Mouse (Mus musculus) left cerebral cortex, postnatal 4 days (tissue): Measurements from ENCODE around the gene Pum1. TPM values are rescaled to one million over a fixed set of nuclear protein-coding genes. Genes with fewer than 3 reads are reported as not detected.

ENCODE experiments used
- DNase-seq: peaks from one replicate; pipeline ENCODE4 v3.0.0-alpha.2; 2022
- intact Hi-C: fragments of 180-260 bp; cut with DNase I; formaldehyde crosslinking; loops from one replicate; pipeline ENCODE4 v1.15.1; 2025
- total RNA-seq, 2 experiments: library from RNA; stranded (reverse); gene quantifications; 2 replicates each; pipeline ENCODE4 v1.2.3; 2021

The Pum1 gene
- total RNA-seq, 2 experiments from 2014 or later = 137 to 139 TPM

DNA sequence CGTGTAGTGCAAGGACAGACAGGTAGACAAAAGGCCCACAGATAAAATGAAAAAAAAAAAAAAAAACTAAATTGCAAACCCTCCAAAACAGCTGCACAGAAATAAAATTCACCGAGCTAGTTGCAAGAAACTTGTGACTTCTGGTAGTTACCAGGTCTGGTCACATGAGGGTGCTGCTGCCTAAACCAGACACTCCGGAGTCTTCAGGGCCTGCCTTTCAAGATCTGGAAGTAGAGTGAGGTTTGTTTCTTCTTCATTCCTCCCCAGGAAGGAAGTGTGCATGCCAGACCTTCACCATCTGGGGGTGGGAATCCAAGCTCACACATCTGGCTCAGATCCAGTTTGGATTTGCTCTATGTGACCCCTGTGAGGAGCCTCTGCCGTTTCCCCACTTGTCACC is 121.6 kb downstream of the Pum1 start:
- DNase-seq = peak; percentile 71
- intact Hi-C loops = loop anchor here (2.0 to 5.0 kb wide), 2 partner anchors 108 to 163 kb away; no protein-coding TSS in a partner anchor

DNA sequence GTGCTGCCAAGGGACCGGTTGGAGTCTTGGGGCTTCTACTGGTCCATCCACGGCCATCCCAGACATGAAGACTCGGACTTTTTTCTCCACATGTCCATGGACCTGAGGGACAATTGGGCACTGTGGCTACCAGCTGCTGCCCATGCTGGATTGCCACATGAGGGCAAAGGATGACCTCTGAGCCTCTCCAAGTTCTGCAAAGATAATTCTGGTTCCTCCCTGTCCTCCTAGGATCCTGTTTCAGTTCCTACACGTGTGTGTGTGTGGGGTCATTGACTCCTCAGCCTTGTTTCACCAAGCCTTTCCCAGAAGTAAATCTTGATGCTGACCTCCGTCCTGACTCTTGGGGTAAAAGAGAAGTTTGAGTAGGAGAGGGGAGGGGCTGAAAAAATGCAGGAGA is 124.4 kb downstream of the Pum1 start:
- DNase-seq = no peak
- intact Hi-C loops = loop anchor here (5.0 kb wide), 1 partner anchor 160 kb away; no protein-coding TSS in a partner anchor

DNA sequence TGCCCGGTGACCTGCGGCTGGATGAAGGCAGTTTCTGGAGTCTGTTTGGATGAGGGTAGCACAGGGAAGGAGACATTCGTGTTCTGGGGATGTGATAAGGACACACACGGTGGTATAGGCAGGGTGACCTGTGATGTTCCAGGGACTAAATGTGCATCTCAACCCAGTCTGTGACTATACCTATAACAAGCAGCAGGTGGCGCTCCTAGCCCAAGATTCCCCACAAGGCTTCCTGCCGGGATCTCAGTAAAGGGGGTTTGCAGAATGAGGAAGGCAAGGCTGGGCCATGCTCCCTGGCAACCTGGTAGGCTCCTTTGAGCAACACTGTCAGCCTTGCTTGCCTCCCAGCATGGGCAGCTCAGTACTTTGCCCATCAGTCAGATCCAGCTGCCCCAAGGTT is 127.1 kb downstream of the Pum1 start:
- intact Hi-C loops = loop anchor here (5.0 to 10.0 kb wide), 2 partner anchors 87 to 1055 kb away; partner anchors contain the start of gene Mecr
- DNase-seq = peak; percentile 89

DNA sequence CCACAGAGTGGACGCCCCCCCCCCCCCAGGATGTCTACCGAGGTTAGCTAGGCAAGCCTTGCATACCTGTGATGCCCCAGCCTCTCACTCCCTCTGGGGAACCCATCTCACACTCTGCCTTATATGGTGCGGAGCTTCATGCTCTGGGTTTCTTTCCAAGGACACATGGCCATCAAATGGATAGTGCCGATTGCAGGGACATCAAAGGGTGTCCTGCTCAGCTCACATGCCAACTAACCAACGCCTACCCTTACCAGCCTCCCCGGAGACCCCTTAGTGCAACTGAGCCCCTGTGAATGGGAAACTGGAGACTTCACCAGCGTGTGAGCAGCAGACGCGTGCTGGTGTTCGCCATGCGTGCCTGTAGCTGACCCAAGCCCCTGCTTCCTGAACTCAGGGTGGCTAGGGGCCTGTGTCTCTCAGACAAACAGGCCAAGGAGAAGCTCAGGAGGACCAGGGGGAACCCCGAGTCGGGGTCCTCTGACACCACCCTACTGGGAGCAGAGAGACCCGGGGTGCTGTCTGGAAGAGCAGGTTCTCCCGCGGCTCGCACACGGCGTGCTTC is 128.8 kb downstream of the Pum1 start:
- intact Hi-C loops = loop anchor here (5.0 to 10.0 kb wide), 2 partner anchors 85 to 1053 kb away; partner anchors contain the start of gene Mecr
- DNase-seq = no peak

- peak; percentile 42 for DNase-seq
- intact Hi-C loops = loop anchor here (5.0 to 10.0 kb wide), 2 partner anchors 85 to 1052 kb away; partner anchors contain the start of gene Mecr
These were observed 129.5 kb downstream of the Pum1 start, which contains the start of gene Sdc3 for GRCm38 (mm10) chr4:130792376-130793179. TSS of gene Sdc3 (plus strand) at chr4:130792537.

- intact Hi-C loops = loop anchor here (5.0 to 10.0 kb wide), 2 partner anchors 84 to 1052 kb away; partner anchors contain the start of gene Mecr
- no peak for DNase-seq
These were observed 130.0 kb downstream of the Pum1 start for GRCm38 (mm10) chr4:130793180-130793501.

GRCm38 (mm10) chr4:130794771-130795170 is 131.7 kb downstream of the Pum1 start:
- no peak for DNase-seq
- intact Hi-C loops = loop anchor here (5.0 to 10.0 kb wide), 2 partner anchors 83 to 1050 kb away; partner anchors contain the start of gene Mecr

GRCm38 (mm10) chr4:130795970-130796369 is 132.8 kb downstream of the Pum1 start:
- intact Hi-C loops = loop anchor here (10.0 kb wide), 1 partner anchor 1049 kb away; the partner anchor contains the start of gene Mecr
- no peak for DNase-seq

DNA sequence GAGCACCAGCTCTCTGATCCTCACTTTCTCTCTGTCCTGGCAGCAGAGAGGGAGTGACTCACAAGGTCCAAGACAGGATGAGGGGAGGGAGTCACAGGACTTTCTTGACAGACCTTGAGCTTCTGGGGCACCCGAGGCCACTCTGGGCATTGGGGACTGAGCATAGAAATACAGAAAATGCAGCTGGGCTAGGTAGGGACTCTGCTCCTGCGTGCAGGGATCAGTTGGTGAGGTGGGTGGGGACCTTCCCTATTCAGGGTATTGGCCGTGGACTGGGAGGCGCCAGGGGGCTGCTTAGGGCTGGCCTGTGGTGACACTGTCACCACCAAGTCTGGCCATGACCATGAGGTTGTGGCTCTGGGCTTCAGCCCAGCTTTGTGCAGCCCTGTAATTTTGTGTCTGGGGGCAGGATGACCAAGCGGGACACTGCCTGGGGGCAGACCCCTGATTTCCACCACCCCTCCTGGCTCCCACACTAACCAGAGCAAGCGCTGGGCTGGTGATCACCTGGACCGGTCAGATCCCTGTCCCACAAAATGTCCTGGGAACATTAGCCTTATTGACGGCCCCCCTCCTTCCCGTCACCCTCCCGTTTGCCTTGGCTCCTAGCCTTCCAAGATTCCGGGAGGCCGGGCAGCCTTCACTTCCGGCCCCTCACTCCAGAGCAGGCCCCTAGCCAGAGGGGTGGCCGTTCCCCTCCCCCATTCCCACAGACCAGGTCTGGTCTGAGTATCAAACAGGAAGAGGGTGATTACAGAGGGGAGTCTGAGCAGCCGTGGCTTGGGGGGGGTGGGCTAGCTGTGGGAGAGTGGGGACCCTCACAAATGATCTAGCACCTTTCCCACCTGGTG is 134.3 kb downstream of the Pum1 start:
- DNase-seq = no peak
- intact Hi-C loops = loop anchor here (10.0 kb wide), 1 partner anchor 1047 kb away; the partner anchor contains the start of gene Mecr

DNA sequence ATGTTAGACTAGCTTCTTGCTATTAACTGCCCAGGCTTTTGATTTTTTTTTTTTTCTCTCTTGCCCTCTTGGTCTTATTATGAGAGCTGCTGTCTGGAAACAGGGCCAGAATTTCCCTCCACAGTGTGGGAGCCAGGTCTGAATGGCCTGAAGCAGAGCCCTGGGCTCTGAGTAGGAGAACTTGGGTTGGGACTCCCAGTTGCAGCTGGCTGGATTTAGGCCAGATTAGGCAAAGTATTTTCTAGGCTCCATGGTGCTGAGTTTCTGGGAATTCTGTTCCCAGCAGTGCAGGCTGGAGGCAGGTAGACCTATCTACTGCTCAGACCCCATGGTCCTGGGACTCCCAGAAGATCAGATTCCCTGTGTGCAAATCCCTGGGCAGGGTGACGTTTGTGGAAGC is 135.3 kb downstream of the Pum1 start:
- DNase-seq = no peak
- intact Hi-C loops = loop anchor here (10.0 kb wide), 1 partner anchor 1046 kb away; the partner anchor contains the start of gene Mecr

- DNase-seq = peak; percentile 86
- intact Hi-C loops = loop anchor here (10.0 kb wide), 1 partner anchor 1046 kb away; the partner anchor contains the start of gene Mecr
These were observed 136.0 kb downstream of the Pum1 start for GRCm38 (mm10) chr4:130799118-130799517.

DNA sequence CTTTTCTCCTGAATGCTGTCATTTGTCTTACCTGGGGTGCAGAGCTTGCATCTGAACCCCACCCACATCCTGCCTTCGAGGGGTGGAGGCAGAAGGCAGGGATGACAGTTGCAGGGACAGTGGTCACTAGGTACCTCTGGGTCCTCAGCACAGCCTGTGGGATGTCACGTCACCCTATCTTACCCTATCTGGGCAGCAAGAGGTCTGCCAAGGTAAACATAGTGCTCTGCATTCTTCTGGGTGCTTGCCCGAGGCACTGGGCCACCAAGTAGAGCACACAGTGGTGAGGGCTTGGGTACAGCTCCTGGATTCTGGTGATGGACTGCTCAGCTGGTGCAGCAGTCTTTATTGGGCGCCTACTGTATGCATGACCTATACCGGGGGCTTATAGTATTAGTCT is 136.5 kb downstream of the Pum1 start:
- intact Hi-C loops = loop anchor here (10.0 kb wide), 1 partner anchor 1045 kb away; the partner anchor contains the start of gene Mecr
- DNase-seq = no peak

DNA sequence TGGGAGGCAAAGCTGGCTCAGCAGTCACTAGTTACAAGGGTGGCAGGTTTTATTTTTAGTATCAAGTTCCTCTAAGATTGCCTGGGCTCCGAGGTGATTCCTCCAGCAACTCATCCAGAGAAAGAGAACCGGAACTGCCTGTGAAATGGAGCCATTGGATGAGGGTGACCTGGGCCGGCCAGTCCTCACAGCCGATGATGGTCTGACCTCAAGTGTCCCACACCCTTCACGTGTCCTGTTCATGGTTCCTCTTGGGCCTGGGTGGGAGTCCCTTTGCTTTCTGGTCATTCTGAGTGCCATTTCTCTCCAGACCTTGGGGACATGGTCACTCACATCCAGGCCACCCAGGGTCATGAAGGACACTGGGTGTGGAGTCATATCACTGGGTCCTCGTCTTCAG is 137.0 kb downstream of the Pum1 start:
- DNase-seq = no peak
- intact Hi-C loops = no loop called here

DNA sequence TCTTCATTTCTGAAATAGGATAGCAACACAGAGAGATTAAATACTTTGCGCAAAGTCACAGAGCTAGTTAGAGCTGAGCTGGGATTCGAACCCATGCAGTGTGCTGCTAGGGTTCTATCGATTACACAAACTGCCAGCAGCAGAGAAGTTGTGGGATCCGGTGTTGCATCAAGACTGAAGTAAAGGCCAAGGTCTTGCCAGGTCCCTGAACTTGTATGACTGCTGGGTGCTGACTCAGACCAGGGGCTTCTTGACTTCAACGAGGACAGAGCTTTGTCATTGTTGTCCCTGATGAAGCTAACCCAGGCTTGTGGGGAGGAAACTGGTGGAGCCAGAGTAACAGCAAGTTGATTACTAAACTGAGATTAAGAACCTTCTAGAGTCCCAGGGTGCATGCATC is 138.1 kb downstream of the Pum1 start:
- intact Hi-C loops = no loop called here
- DNase-seq = no peak

- intact Hi-C loops = no loop called here
- DNase-seq = peak; percentile 57
These were observed 138.7 kb downstream of the Pum1 start for GRCm38 (mm10) chr4:130801624-130802329.

DNA sequence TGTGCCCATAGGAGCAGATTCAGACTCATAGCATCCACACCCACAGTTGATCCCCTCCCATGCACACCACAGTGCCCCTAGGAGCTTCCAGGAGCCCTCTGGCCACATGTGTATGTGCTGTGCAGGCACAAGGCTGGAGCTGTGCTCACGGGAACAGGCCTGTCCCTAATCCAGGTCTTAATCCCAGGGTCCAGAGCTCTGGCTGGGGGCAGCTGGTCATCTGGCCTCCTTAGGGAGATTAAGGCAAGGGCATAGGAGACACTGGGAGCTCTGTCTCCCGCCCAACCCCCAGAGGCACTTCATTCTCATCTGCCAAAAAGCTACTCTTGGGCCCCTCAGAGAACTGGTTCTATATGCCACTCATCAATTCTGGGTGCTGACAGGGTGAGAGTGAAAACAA is 140.5 kb downstream of the Pum1 start:
- intact Hi-C loops = no loop called here
- no peak for DNase-seq

- DNase-seq = peak; percentile 82
- intact Hi-C loops = no loop called here
These were observed 141.2 kb downstream of the Pum1 start for GRCm38 (mm10) chr4:130804292-130804691.

- intact Hi-C loops = loop anchor here (5.0 kb wide), 1 partner anchor 42 kb away; no protein-coding TSS in a partner anchor
- DNase-seq = peak; percentile 98
These were observed 141.7 kb downstream of the Pum1 start for GRCm38 (mm10) chr4:130804771-130805361.

GRCm38 (mm10) chr4:130805746-130806145 is 142.6 kb downstream of the Pum1 start:
- intact Hi-C loops = loop anchor here (5.0 kb wide), 1 partner anchor 42 kb away; no protein-coding TSS in a partner anchor

More at GRCm38 (mm10) chr4:130805746-130806145, 142.6 kb downstream of the Pum1 start:
- no peak for DNase-seq
